Mouse (Mus musculus) intestine, postnatal 0 days (tissue): ENCODE results near the gene Enah. TPM values are rescaled to one million over a fixed set of nuclear protein-coding genes. Genes with fewer than 3 reads are reported as not detected.

ENCODE experiments used
- ATAC-seq: fragments of 200-750 bp; cut with Nextera tagmentation; 2 replicates; pipeline ENCODE4 v1.8.0; 2017; ENCODE audit warnings: mild to moderate bottlenecking, moderate TSS enrichment, moderate library complexity
- H3K27ac ChIP-seq: fragments of 300-500 bp; sonication (generic); 2 replicates; pipeline ENCODE4 v1.5.1; 2014; ENCODE audit warnings: mild to moderate bottlenecking, low read depth, low read length, moderate library complexity
- H3K27me3 ChIP-seq: fragments of 300-500 bp; sonication (generic); replicated peaks from 2 replicates; pipeline ENCODE4 v1.6.1; 2014; ENCODE audit warnings: low read length, mixed read lengths; ENCODE audit not compliant: control insufficient read depth, insufficient read depth
- H3K36me3 ChIP-seq: fragments of 300-500 bp; sonication (generic); 2 replicates; pipeline ENCODE4 v1.6.1; 2014; ENCODE audit warnings: mild to moderate bottlenecking, moderate library complexity; ENCODE audit not compliant: control insufficient read depth, insufficient read depth
- H3K4me1 ChIP-seq: fragments of 300-500 bp; sonication (generic); replicated peaks from 2 replicates; pipeline ENCODE4 v1.6.1; 2014; ENCODE audit warnings: antibody characterized with exemption, low read length, mixed read lengths; ENCODE audit not compliant: control insufficient read depth, insufficient read depth
- H3K4me2 ChIP-seq: fragments of 300-500 bp; sonication (generic); replicated peaks from 2 replicates; pipeline ENCODE4 v1.6.1; 2014; ENCODE audit warnings: low read depth, mild to moderate bottlenecking, moderate library complexity
- H3K4me3 ChIP-seq: fragments of 300-500 bp; sonication (generic); 2 replicates; pipeline ENCODE4 v1.5.1; 2014; ENCODE audit warnings: low read depth, low read length
- H3K9ac ChIP-seq: fragments of 300-500 bp; sonication (generic); 2 replicates; pipeline ENCODE4 v1.6.1; 2014; ENCODE audit warnings: mild to moderate bottlenecking, low read depth, low read length
- H3K9me3 ChIP-seq: fragments of 300-500 bp; sonication (generic); 2 replicates; pipeline ENCODE4 v1.6.1; 2016; ENCODE audit warnings: mixed run types; ENCODE audit not compliant: control insufficient read depth
- CTCF ChIP-seq: sonication (generic); IDR thresholded peaks from 2 replicates; pipeline ENCODE4 v1.5.1; 2016; ENCODE audit warnings: low read depth, mild to moderate bottlenecking, control low read depth, antibody characterized with exemption, moderate library complexity
- WGBS: fragments of 180-500 bp; shearing (Covaris S2); extraction: QIAGEN DNeasy Blood & Tissue Kit; methylation state at CpG from one replicate; pipeline ENCODE4 v1.1.7; 2014; 5-methylcytosine and 5-hydroxymethylcytosine counted together
- polyA plus RNA-seq: library from polyadenylated mRNA; unstranded; fragments of >200 nt; fragmentation: Nextera tagmentation; extraction: Ambion mirVana; gene quantifications from 2 replicates; pipeline ENCODE4 v1.2.1, GENCODE M21; 2015

Enah gene
- polyA plus RNA-seq, 1 experiment from 2014 or later, result 4.9 TPM

DNA sequence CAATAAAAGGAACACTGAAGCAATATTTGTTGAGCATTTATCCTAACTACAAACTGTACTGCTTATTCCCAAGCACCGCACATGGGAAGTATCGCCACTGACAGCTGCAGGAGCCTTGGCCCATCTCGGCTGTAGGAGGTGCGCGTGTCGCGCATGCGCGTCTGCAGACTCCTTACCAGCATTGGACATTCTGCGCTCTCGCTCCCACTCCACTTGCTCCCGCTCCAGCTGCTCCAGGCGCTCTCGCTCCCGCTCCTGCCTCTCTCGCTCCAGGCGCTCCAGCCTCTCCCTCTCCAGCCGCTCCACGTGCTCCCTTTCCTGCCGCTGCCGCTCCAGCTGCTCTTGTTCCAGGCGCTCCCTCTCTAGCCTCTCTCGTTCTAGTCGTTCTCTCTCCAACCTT lies 96.4 kb downstream of the Enah start:
- 86% methylated on average over 24 of the region's 24 CpGs for WGBS
- TF ChIP-seq CTCF, result 0 out of 2 replicates have a peak, but pooled peaks have one; percentile 2
- H3K4me1 ChIP-seq, result no peaks in the 10 kb centered on the region
- no peaks in the 10 kb centered on the region; the same call in 1 of the 2 replicates for H3K36me3 ChIP-seq
- no peak overlapping the region for H3K4me3 ChIP-seq
- 0 out of 2 replicates have a peak overlapping the region, but pooled peaks have one; percentile 13 for H3K4me2 ChIP-seq
- H3K9me3 ChIP-seq, result no peaks in the 10 kb centered on the region
- H3K27ac ChIP-seq, result no peak overlapping the region
- no peak for ATAC-seq
- H3K9ac ChIP-seq, result no peak overlapping the region
- no peaks in the 10 kb centered on the region for H3K27me3 ChIP-seq

GRCm38 (mm10) chr1:181921580-181922494 lies 98.0 kb downstream of the Enah start:
- Histone ChIP-seq H3K9ac (no peak overlapping the region), H3K36me3 (no peaks in the 10 kb centered on the region; the same call in 1 of the 2 replicates), H3K9me3 (no peaks in the 10 kb centered on the region), H3K4me1 (no peaks in the 10 kb centered on the region), H3K27ac (no peak overlapping the region), H3K4me2 (0 out of 2 replicates have a peak overlapping the region, but pooled peaks have one; percentile 9), H3K4me3 (no peak overlapping the region), H3K27me3 (no peaks in the 10 kb centered on the region)
- peak; percentile 32; the same call in 1 of the 2 replicates for TF ChIP-seq CTCF
- 72% methylated on average over 25 of the region's 37 CpGs for WGBS
- ATAC-seq, result no peak

DNA sequence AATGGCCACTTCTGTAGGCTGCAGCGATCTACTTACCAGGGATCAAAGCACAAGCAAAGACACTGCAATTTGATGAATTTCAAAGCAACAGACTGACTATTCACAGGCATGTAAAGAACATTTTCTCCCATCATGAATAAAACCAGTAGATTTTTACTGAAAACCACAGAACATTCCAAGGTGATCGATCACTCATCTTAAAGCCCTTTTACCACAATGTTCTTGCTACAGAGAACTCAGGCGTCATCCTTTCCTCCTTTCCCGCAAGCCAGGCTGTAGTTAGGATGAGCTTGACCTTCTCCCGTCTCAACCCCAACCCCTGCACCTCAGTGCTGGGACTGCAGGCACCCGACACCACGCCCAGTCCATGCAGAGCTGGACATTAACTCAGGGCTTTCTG lies 107.9 kb downstream of the Enah start:
- no peak overlapping the region for H3K9ac ChIP-seq
- TF ChIP-seq CTCF, result no peak

DNA sequence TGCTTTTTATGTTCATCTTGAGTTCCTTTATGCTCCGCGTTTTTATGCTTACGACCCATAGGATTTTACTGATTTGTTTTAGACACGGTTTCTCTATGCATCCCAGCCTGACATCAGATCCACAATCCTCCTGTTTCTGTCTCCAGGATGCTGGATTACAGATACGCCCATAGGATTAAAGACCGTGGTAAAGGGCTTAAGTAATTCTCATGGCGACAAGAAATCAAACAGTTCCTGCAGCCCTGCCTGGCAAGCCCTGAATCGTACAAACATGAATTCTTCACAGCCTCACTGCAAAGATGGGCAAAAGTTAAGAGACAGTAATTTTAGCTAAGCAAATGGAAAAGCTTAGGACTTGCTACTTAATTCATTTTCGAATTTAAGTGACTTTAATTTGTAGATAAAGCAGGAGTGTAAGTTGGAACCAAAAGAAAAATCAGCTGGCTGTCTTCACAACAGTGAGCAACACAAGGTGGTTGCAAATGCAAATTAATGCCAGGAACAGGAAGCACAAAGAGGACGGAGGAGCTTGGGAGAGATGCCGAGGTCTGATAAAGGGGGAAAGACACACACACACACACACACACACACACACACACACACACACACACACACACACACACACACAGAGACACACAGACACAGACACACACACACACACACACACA lies 118.0 kb downstream of the Enah start:
- Histone ChIP-seq H3K9me3 (no peaks in the 10 kb centered on the region), H3K27ac (no peak overlapping the region), H3K4me2 (no peak overlapping the region), H3K36me3 (no peaks in the 10 kb centered on the region), H3K4me3 (no peak overlapping the region), H3K9ac (no peak overlapping the region), H3K27me3 (no peaks in the 10 kb centered on the region), H3K4me1 (no peaks in the 10 kb centered on the region)
- no peak for TF ChIP-seq CTCF
- WGBS, result 74% methylated on average over 11 of the region's 11 CpGs
- no peak for ATAC-seq

More for the DNA sequence above, 107.9 kb downstream of the Enah start:
- Histone ChIP-seq H3K36me3 (no peaks in the 10 kb centered on the region), H3K4me1 (no peaks in the 10 kb centered on the region), H3K27ac (no peak overlapping the region), H3K9me3 (no peaks in the 10 kb centered on the region), H3K4me2 (no peak overlapping the region), H3K4me3 (no peak overlapping the region), H3K27me3 (no peaks in the 10 kb centered on the region)
- 90% methylated on average over 7 of the region's 7 CpGs for WGBS
- ATAC-seq, result no peak

DNA sequence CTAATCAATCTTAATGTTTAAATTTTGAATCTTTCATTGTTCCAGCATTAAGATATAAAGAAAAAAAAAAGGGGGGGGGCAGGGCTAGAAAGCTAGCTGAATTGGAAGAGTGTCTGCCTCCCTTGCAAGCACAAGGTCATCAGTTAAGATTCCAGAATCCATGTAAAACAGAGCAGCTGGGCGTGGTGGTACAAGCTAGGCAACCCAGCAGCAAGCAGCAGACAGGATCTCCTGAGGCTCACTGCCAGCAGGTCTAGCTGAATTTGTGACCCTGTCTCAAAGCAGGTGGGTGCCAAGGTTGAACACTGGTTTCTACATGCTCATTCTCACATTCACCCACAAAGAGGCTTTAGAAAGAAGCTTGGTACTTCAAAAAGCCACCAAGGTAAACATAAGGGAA lies 118.9 kb downstream of the Enah start:
- Histone ChIP-seq H3K4me2 (no peak overlapping the region), H3K27ac (no peak overlapping the region), H3K9ac (no peak overlapping the region), H3K4me1 (no peaks in the 10 kb centered on the region), H3K36me3 (no peaks in the 10 kb centered on the region), H3K27me3 (no peaks in the 10 kb centered on the region), H3K4me3 (no peak overlapping the region), H3K9me3 (no peaks in the 10 kb centered on the region)
- TF ChIP-seq CTCF, result no peak
- WGBS, result 59% methylated on average over 1 of the region's 1 CpGs
- ATAC-seq, result no peak

DNA sequence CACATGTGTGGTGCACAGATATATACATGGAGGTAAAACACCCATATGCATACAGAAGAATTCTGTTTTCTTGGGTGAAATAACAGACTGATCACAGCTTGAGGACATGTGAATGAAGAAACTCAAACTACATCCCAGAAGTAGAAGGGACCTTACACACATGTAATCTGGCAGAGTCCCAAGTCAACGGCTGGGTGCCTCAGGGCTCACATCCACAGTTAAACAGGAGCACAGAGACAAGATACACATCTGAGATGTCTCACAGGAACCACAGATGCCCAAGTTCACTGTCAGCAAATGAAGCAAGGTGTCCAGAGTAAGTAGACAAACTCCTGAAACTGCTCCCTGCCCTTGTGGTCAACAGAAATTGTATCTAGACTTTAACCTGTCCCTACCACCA lies 120.8 kb downstream of the Enah start:
- no peak overlapping the region for H3K4me2 ChIP-seq
- no peaks in the 10 kb centered on the region for H3K4me1 ChIP-seq
- H3K4me3 ChIP-seq, result no peak overlapping the region
- no peaks in the 10 kb centered on the region for H3K36me3 ChIP-seq
- no peak overlapping the region for H3K9ac ChIP-seq
- no peak for ATAC-seq
- H3K9me3 ChIP-seq, result no peaks in the 10 kb centered on the region
- no peaks in the 10 kb centered on the region for H3K27me3 ChIP-seq
- no peak overlapping the region for H3K27ac ChIP-seq
- TF ChIP-seq CTCF, result no peak
- 65% methylated on average over 1 of the region's 1 CpGs for WGBS
